Mouse (Mus musculus): ENCODE results near the gene Camta2.

GRCm38 (mm10) chr11:70681897-70682581 is 5.9 kb downstream of the Camta2 start:
- TF ChIP-seq CHD2 (IDR thresholded peaks at IDR 0.05; ENCODE audit: low read length) = no peak
- no peak for TF ChIP-seq POLR2A (IDR thresholded peaks at IDR 0.05; ENCODE audit: low read depth, low read length)
- TF ChIP-seq CTCF (conservative IDR thresholded peaks at IDR 0.05 in 1 of 2, IDR thresholded peaks at IDR 0.05 in 1 of 2; ENCODE audit: low read depth in 2 of 2, low read length in 2 of 2) = peak; percentile 52 to 73; a peak in 3 of 4 replicates
- peak; percentile 63; the same call in 1 of the 2 replicates for TF ChIP-seq MAZ (IDR thresholded peaks at IDR 0.05; ENCODE audit: low read depth, low read length)

All from CH12.LX (cell line).